Mouse (Mus musculus) midbrain, embryonic 14.5 days (tissue): ENCODE measurements around the gene Ttpal. TPM values are rescaled to one million over a fixed set of nuclear protein-coding genes. Genes with fewer than 3 reads are reported as not detected.
A peak's percentile ranks its signal among the peaks of the same experiment; 100 is the strongest.
"Not testable (repeated sequence)": the region's sequence is repeated elsewhere in the genome, so short reads cannot be mapped to it uniquely, and the experiment has no call there.

Source experiments
- ATAC-seq: fragments of 200-750 bp; cut with Nextera tagmentation; 2 replicates; pipeline ENCODE4 v1.8.0; 2017; ENCODE audit warnings: moderate number of reproducible peaks, moderate library complexity; ENCODE audit not compliant: low FRiP score, low TSS enrichment
- DNase-seq: peaks from one replicate; pipeline ENCODE4 v3.0.0-alpha.2; 2015
- H3K27ac ChIP-seq: fragments of 300-500 bp; sonication (generic); replicated peaks from 2 replicates; pipeline ENCODE4 v1.5.1; 2014; ENCODE audit warnings: mild to moderate bottlenecking, low read depth, low read length, moderate library complexity
- H3K27me3 ChIP-seq: fragments of 300-500 bp; sonication (generic); 2 replicates; pipeline ENCODE4 v1.6.1; 2014; ENCODE audit warnings: low read length, control low read depth, mixed read lengths; ENCODE audit not compliant: control insufficient read depth, insufficient read depth
- H3K36me3 ChIP-seq: fragments of 300-500 bp; sonication (generic); 2 replicates; pipeline ENCODE4 v1.6.1; 2014; ENCODE audit warnings: low read length, control low read depth; ENCODE audit not compliant: control insufficient read depth, insufficient read depth
- H3K4me1 ChIP-seq: fragments of 300-500 bp; sonication (generic); 2 replicates; pipeline ENCODE4 v1.6.1; 2014; ENCODE audit warnings: mild to moderate bottlenecking, antibody characterized with exemption, low read length, control low read depth; ENCODE audit not compliant: control insufficient read depth, insufficient read depth
- H3K4me2 ChIP-seq: fragments of 300-500 bp; sonication (generic); 2 replicates; pipeline ENCODE4 v1.6.1; 2014; ENCODE audit warnings: mild to moderate bottlenecking, low read length, moderate library complexity
- H3K4me3 ChIP-seq: fragments of 300-500 bp; sonication (generic); replicated peaks from 2 replicates; pipeline ENCODE4 v1.5.1; 2014; ENCODE audit warnings: low read depth, low read length
- H3K9ac ChIP-seq: fragments of 300-500 bp; sonication (generic); replicated peaks from 2 replicates; pipeline ENCODE4 v1.6.1; 2014; ENCODE audit warnings: mild to moderate bottlenecking, low read length, moderate library complexity
- H3K9me3 ChIP-seq: fragments of 300-500 bp; sonication (generic); 2 replicates; pipeline ENCODE4 v1.6.1; 2016; ENCODE audit warnings: low read length, control low read depth, mixed read lengths; ENCODE audit not compliant: control insufficient read depth
- WGBS: fragments of 180-500 bp; shearing (Covaris S2); extraction: QIAGEN DNeasy Blood & Tissue Kit; methylation state at CpG from one replicate; pipeline ENCODE4 v1.1.7; 2014; 5-methylcytosine and 5-hydroxymethylcytosine counted together
- polyA plus RNA-seq: library from polyadenylated mRNA; unstranded; fragments of >200 nt; fragmentation: Nextera tagmentation; extraction: Ambion mirVana; gene quantifications from 2 replicates; pipeline ENCODE4 v1.2.1, GENCODE M21; 2014

Ttpal gene
- polyA plus RNA-seq, 1 experiment from 2014 or later = 60.6 TPM

DNA sequence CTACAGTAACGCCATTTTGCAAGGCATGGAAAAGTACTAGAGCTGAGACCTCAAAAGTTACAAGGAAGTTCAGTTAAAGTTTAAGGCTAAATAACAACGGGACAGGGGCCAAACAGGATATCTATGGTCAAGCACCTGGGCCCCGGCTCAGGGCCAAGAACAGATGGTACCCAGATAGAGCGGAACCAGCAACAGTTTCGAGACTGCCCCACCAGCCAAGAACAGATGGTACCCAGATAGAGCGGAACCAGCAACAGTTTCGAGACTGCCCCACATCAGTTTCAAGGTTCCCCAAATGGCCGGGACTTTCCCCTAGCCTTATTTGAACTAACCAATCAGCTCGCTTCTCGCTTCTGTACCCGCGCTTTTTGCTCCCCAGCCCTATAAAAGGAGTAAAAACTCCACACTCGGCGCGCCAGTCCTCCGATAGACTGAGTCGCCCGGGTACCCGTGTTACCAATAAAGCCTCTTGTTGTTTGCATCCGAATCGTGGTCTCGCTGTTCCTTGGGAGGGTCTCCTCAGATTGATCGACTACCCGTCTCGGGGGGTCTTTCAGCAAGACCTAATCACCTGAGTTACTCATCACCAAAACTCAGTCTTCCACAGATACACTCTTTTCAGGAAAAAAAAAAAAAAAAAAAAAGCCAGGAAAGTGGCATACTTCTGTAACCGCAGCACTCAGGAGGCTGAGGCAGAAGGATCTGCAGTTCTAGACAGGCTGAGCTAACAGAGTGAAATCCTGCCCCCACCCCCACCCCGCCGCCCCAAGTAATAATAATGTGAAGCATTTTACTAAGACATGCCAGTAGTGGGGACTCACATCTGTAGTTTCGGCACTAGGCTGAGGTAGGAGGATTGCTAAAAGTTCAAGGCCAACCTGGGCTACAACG is 40.8 kb downstream of the Ttpal start:
- peak overlapping the region; percentile 95; the same call in 1 of the 2 replicates for H3K4me3 ChIP-seq
- H3K9ac ChIP-seq = no peak overlapping the region; the same call in 1 of the 2 replicates
- DNase-seq (no peak), ATAC-seq (no peak)
- H3K4me1 ChIP-seq = peaks cover 19% of the 10 kb centered on the region
- 93% methylated on average over 30 of the region's 30 CpGs for WGBS
- H3K9me3 ChIP-seq = no peaks in the 10 kb centered on the region
- no peaks in the 10 kb centered on the region for H3K27me3 ChIP-seq
- peak overlapping the region; percentile 55 for H3K4me2 ChIP-seq
- H3K27ac ChIP-seq = no peak overlapping the region
- H3K36me3 ChIP-seq = no peaks in the 10 kb centered on the region

DNA sequence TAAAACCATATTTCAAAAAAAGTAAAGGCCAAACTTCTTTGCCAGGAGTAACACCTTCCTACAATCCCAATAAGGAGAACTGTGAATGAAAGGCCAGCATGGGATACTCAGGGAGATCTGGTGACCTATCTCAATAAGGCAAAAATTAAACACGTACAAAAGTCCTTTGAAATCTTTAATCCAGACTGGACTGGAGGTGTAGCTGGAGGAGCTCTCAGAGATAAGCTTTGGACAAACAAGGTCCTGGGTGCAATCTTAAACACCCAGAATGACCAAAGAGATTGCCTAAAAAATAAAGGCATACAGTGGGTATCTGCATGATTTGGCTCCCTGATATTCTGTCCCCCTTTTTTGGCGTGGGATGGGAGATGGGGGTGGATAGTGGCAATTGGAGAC is 41.5 kb downstream of the Ttpal start:
- no peak for ATAC-seq
- H3K4me2 ChIP-seq = peak overlapping the region; percentile 55
- H3K9me3 ChIP-seq = no peaks in the 10 kb centered on the region
- no peak for DNase-seq
- H3K4me1 ChIP-seq = peaks cover 19% of the 10 kb centered on the region
- peak overlapping the region; percentile 98; the same call in 1 of the 2 replicates for H3K9ac ChIP-seq
- no peaks in the 10 kb centered on the region for H3K36me3 ChIP-seq
- WGBS = 74% methylated on average over 2 of the region's 2 CpGs
- 0 out of 2 replicates have a peak overlapping the region, but pooled peaks have one; percentile 0 for H3K27ac ChIP-seq
- peak overlapping the region; percentile 95 for H3K4me3 ChIP-seq
- no peaks in the 10 kb centered on the region for H3K27me3 ChIP-seq

DNA sequence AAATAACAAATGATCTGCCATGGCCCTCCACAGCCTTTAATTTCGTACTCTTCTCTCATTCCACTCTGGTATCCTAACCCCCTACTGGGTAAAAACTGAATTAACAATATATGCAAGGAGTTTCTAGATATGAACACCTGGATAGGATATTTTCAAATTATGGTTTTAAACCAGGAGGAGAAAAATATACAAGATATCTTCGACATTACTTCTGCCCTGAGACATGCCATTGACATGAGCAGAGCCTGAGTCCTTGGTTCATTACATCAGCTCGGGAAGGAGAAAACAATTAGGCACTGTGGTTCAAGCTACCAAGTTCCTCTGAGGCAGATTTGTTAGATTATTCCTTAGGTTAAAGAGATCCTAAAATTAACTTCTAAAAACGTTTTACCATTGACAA is 41.9 kb downstream of the Ttpal start:
- Histone ChIP-seq H3K36me3 (no peaks in the 10 kb centered on the region), H3K4me3 (peak overlapping the region; percentile 95), H3K27me3 (no peaks in the 10 kb centered on the region), H3K9me3 (no peaks in the 10 kb centered on the region), H3K9ac (peak overlapping the region; percentile 98), H3K4me1 (peaks cover 19% of the 10 kb centered on the region), H3K4me2 (peak overlapping the region; percentile 55), H3K27ac (peak overlapping the region; percentile 98)
- DNase-seq = peak; percentile 34
- no peak for ATAC-seq
- WGBS = 9% methylated on average over 4 of the region's 4 CpGs

DNA sequence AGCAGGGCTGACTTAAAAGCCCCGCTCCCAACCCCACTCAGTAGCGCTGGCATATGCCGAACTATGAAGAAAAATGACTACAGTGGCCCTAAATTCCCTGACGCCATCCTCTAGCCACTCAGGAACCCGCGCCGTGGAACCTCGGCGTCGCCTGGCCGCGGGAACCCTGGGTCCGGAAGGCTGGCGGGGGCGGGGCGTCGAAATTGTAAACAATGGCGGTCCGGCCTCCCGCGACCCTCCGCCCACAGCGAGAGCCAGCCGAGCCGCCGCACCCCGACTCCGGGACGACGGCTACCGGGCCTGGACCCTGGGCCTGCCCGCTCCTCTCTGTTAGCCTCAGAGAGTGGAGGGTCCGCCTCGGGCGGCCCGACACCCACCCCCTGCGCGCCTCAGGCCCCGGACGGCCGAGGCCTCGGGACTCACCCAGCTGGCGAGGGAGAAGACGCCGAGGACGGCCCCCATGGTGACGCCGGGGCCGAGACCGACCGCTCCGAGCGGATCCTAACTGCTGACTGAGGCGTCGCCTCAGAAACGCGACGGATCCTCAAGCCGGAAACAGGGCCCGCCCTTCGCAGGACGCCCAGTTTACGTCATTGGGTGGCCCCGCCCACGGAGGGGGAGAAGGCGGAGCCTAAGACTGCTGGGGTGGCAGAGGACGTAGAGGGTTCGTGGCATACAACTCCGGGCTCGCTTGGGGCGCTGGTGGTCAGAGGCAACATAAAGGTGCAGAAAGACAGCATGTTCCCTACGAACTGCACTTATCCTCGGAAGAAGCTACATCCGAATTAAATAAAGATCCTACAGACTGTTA is 42.7 kb downstream of the Ttpal start, which contains the start of gene Serinc3:
Gene Serinc3, minus strand, starts transcription at position 557 of the 811 bp plus-strand sequence.
- no peaks in the 10 kb centered on the region for H3K36me3 ChIP-seq
- H3K27ac ChIP-seq = peak within 1 kb of the TSS; percentile 98
- peak within 1 kb of the TSS; percentile 95 for H3K4me3 ChIP-seq
- H3K9me3 ChIP-seq = no peaks in the 10 kb centered on the region
- under 1% methylated on average over 73 of the region's 74 CpGs for WGBS
- H3K27me3 ChIP-seq = no peaks in the 10 kb centered on the region
- peaks cover 16% of the 10 kb centered on the region for H3K4me1 ChIP-seq
- peak; percentile 97 for ATAC-seq
- DNase-seq = peak; percentile 99
- H3K4me2 ChIP-seq = peak within 1 kb of the TSS; percentile 55
- peak within 1 kb of the TSS; percentile 98 for H3K9ac ChIP-seq

DNA sequence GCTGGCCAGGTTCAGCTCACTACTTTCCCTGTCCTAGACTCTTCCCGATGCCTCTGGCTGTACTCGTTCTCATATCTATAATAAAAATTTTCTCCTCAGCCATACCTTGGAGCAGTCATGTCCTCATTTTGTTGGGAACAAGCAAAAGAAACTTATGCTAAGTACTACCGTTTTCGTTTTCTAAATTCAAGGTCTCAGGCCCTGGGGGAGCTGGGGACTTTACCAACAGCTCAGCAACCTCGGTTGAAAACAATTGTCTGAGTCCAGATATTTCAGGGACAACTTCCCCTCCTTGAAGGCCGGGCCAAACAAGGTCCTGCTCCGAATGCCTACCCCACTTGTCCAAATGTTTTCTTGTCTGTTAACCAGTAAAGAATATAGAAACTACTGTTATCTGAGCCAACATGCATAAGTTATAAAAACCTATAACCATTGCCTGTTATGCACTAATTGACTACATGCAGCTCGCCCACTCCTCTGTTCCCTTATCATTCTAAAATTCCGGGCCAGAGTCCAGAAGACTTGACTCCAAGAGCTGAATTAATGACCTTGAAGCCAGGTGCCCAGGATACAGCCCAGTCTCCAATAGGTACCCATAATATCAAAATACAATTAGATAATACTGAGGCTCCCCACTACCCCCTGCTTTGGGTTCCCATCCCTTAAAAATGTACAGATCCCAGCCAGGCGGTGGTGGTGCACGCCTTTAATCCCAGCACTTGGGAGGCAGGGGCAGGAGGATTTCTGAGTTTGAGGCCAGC is 43.8 kb downstream of the Ttpal start:
- DNase-seq (no peak), ATAC-seq (no peak)
- Histone ChIP-seq H3K4me3 (no peak overlapping the region), H3K4me2 (no peak overlapping the region), H3K9ac (no peak overlapping the region), H3K4me1 (peaks cover 16% of the 10 kb centered on the region), H3K36me3 (no peaks in the 10 kb centered on the region), H3K27ac (no peak overlapping the region), H3K9me3 (peaks cover 6% of the 10 kb centered on the region), H3K27me3 (no peaks in the 10 kb centered on the region)
- WGBS = 78% methylated on average over 11 of the region's 11 CpGs

DNA sequence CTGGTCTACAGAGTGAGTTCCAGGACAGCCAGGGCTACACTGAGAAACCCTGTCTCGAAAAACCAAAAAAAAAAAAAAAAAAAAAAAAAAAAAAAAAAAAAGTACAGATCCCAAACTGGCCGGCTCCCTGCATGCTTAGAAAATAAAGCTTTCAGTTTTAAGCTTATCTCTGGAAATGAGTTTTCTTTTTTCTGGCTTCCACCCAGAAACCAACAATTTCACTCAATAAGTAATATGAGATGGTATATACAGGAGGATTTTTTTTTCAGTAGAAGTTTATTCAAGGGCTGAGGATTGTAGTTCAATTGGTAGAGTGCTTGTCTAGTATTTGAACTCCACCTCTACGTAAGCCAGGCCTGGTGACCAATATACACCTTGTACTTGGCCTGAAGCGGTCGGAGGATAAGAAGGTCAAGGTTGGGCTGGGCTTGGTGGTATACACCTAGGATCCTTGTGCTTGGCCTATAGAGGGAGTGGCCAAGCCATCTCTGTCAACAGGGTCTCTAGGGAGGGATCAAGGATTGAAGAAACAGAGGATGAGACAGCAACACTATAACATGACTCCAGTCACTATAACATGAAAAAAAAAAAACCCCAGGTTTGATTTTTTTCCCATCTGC is 44.5 kb downstream of the Ttpal start:
- H3K4me3 ChIP-seq = no peak overlapping the region
- peaks cover 6% of the 10 kb centered on the region for H3K9me3 ChIP-seq
- peaks cover 16% of the 10 kb centered on the region for H3K4me1 ChIP-seq
- no peak overlapping the region for H3K27ac ChIP-seq
- 91% methylated on average over 5 of the region's 5 CpGs for WGBS
- no peak overlapping the region for H3K4me2 ChIP-seq
- no peak overlapping the region for H3K9ac ChIP-seq
- ATAC-seq = no peak
- no peaks in the 10 kb centered on the region for H3K27me3 ChIP-seq
- no peaks in the 10 kb centered on the region for H3K36me3 ChIP-seq
- DNase-seq = no peak

DNA sequence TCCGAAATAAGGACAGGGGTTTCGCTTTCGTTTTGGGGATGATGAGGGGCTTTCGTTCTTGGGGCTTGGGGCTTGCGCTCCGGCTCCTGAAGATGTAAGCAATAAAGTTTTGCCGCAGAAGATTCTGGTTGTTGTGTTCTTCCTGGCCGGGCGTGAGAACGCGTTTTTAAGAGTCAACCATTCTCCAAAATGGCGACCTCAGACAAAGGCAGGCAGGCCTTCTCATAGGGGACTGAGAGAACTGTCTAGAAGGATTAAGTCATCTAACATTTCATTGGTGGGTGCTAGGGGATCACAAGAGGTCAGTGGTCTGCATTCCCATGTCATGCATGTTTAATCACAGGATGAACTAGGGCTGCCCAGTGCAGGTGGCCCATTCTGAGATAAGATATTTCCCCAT is 53.6 kb downstream of the Ttpal start:
- not testable (repeated sequence) for H3K27ac ChIP-seq, H3K9ac ChIP-seq, H3K4me2 ChIP-seq, ATAC-seq, H3K4me1 ChIP-seq, H3K9me3 ChIP-seq, H3K36me3 ChIP-seq, DNase-seq, H3K27me3 ChIP-seq, H3K4me3 ChIP-seq
- WGBS = 95% methylated on average over 8 of the region's 12 CpGs

DNA sequence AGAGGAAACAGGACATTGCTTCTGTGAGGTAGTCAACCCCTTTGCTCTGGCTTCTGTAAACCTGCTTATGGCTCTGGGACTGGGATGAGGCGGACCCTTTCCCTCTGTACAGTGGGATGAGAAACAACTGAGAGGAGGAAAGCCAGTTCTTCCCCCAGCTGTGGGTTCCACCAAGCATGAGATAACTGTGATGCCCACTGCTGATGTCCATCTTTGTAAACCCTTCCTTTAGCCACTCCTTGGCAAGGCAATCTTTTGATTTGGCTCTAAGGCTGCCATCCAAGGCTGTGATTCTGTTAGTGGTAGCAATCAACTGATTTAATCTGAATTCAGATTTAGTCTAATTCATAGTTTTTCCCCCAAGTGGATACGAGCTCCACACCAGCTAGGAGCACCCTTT is 55.4 kb downstream of the Ttpal start:
- no peak for DNase-seq
- ATAC-seq = no peak
- H3K4me2 ChIP-seq = peak overlapping the region; percentile 56
- H3K4me3 ChIP-seq = no peak overlapping the region
- H3K27me3 ChIP-seq = no peaks in the 10 kb centered on the region
- WGBS = 84% methylated on average over 2 of the region's 2 CpGs
- no peak overlapping the region for H3K27ac ChIP-seq
- H3K9me3 ChIP-seq = no peaks in the 10 kb centered on the region
- peak overlapping the region; percentile 79; the same call in 1 of the 2 replicates for H3K9ac ChIP-seq
- no peaks in the 10 kb centered on the region for H3K36me3 ChIP-seq
- peaks cover 17% of the 10 kb centered on the region for H3K4me1 ChIP-seq
